Mouse (Mus musculus) hindlimb bud, embryonic 11.5 days (tissue): ENCODE measurements around the gene Gm21820.
"Not testable (repeated sequence)": the region's sequence is repeated elsewhere in the genome, so short reads cannot be mapped to it uniquely, and the experiment has no call there.

Experiments
- DNase-seq: peaks from one replicate; pipeline ENCODE4 v3.0.0-alpha.2; 2012; ENCODE audit warnings: low read depth, low spot score; ENCODE audit errors: extremely low spot score

Gm21820 gene

GRCm38 (mm10) chrY:5249341-5249740, at the start of gene Gm21820:
Gene Gm21820, minus strand, starts transcription at chrY:5249441.
- DNase-seq: not testable (repeated sequence)
